Mouse (Mus musculus) brain, embryonic 14.5 days (tissue): ENCODE measurements around the gene Gm12695.

Source experiments
- CTCF ChIP-seq: fragments of 200-500 bp; IDR thresholded peaks from 2 replicates; pipeline ENCODE4 v1.5.1; 2012; ENCODE audit warnings: inconsistent platforms, mild to moderate bottlenecking, moderate library complexity, borderline replicate concordance; ENCODE audit not compliant: insufficient read depth, insufficient read length; ENCODE audit errors: extremely low read depth
- POLR2A ChIP-seq: fragments of 200-500 bp; IDR thresholded peaks from 2 replicates; pipeline ENCODE4 v1.6.1; 2012; ENCODE audit warnings: mild to moderate bottlenecking, inconsistent platforms, borderline replicate concordance; ENCODE audit not compliant: poor library complexity, insufficient read depth, insufficient read length, severe bottlenecking; ENCODE audit errors: extremely low read depth

DNA sequence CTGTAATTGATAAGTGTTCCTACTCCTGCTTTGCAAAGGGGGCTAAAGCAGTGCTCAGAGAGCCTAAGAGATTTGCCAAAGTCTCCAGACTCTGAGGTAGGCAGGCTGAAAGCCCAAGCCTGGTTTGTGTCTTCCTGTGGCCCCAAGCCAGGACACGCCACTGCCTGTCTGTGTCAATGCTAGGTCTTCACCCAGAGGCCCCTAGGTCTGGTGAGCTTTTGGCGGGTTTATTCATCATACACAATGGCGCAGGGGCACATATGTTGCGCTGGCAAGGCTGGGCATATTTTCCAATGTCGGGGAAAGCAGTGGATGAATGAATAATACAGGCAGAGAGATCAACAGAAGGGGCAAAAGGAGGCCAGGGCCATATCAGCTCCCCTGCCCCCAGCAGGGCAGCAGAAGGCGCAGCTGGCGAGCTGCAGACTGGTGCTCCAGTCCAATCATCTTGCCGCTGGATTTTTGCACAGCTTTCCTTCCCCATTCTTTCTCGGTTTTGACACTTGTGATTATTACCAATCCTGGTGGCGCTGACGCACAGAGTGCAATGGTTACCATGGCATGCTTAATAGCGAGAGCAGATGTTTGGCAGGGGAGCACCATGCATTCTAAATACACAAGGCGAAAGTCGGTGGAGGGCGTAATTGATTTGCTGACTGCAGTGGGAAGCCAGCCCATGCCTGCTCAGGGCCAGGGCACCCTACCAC lies 87.3 kb downstream of the Gm12695 start:
- TF ChIP-seq POLR2A (no peak), CTCF (no peak)
